In the genomic region with DNA sequence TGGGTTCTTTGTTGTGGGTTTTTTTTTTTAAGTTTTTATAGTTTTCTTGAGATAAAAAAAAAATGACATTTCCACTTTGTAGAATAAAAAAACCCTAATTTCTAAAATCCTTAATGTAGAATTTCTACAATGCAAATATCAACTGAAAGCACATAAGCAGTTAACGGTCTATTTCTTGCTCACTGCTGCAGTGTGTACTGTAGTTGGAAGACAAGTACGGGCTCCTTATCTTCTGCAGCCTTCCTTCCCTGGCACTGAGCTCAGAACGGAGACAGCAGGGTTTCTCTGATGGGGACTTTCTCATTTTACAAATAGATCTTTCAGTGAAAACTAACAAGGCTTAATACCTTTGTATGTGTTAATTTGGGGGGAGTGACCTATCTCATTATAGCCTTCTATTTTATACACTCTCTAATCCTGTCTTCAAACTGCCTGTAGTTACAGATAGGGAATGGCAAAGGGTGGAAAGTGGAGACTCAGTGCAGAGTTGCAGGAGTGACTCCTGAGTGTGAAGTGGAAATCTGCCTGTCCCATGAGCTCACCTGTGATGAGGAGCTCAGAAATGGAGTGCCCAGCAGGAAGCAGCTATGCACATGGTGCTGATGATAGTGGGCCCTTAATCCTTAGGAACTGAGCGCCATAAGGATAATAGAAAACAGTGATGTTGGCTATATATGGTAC, we compare ENCODE assay signal across 15 mouse cellular contexts.
"Had no signal": no experiment of that assay in that cellular context is flagged by ENCODE, and none has a peak within 500 bp of the region (broad histone marks: within the 10 kb centered on the region; RNA-seq: fewer than 3 reads in every experiment).

No protein-coding gene starts in this region.

- H3K27ac ChIP-seq: intestine, embryonic 15.5 days; layer of hippocampus, adult 2 months; midbrain, embryonic 13.5 days; neural tube, embryonic 15.5 days had no signal

- ATAC-seq: intestine, embryonic 15.5 days; lung, postnatal 0 days; midbrain, embryonic 13.5 days had no signal

- H3K4me3 ChIP-seq: intestine, embryonic 15.5 days; layer of hippocampus, adult 2 months; limb, embryonic 10.5 days; midbrain, embryonic 13.5 days; myocyte; neural tube, embryonic 15.5 days had no signal

- H3K4me2 ChIP-seq: intestine, embryonic 15.5 days; midbrain, embryonic 13.5 days; neural tube, embryonic 15.5 days had no signal

- H3K27me3 ChIP-seq: intestine, embryonic 15.5 days; midbrain, embryonic 13.5 days; neural tube, embryonic 15.5 days had no signal

- DNase-seq: kidney, adult 18-20 months; kidney, postnatal 10 days; kidney, postnatal 4 days; lung, adult 2 months; lung, postnatal 36 days; right cerebral cortex, adult 18-20 months; right cerebral cortex, postnatal 25 days; thymus, postnatal 4 days had no signal

- H3K4me1 ChIP-seq: intestine, embryonic 15.5 days; midbrain, embryonic 13.5 days had no signal

- H3K9me3 ChIP-seq: intestine, embryonic 15.5 days; limb, embryonic 10.5 days; midbrain, embryonic 13.5 days; neural tube, embryonic 15.5 days had no signal

- H3K9ac ChIP-seq: intestine, embryonic 15.5 days; midbrain, embryonic 13.5 days; neural tube, embryonic 15.5 days had no signal
